Mouse (Mus musculus) lung, postnatal 25 days (tissue): Measurements from ENCODE around the gene Chic1.
A peak's percentile ranks its signal among the peaks of the same experiment; 100 is the strongest.

ENCODE experiments used
- DNase-seq: peaks from one replicate; pipeline ENCODE4 v3.0.0; 2022; ENCODE audit warnings: low spot score

Gene Chic1

DNA sequence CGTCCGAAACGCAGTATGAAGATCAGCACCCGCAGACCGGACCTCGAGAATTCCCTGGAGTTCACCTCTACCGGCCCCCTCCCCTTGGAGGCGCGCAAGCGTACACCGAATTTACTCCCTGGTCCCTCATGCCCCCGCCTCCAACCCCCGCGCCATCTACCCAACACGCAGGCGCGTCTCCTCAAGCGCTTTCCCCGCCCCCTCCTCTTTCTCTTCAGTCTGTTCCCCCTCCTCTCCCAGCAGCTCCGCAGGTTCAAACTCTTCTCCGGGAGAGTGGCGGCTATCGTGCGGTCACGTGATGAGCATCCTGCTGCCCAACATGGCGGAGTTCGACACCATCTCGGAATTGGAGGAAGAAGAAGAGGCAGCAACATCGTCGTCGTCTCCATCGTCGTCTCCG is at the start of gene Chic1:
Gene Chic1 (plus strand): TSS at position 190 of the 400 bp plus-strand sequence.
- DNase-seq: peak; percentile 36

GRCm38 (mm10) chrX:103308262-103308661 is 48.0 kb upstream of the Chic1 start:
- no peak for DNase-seq

DNA sequence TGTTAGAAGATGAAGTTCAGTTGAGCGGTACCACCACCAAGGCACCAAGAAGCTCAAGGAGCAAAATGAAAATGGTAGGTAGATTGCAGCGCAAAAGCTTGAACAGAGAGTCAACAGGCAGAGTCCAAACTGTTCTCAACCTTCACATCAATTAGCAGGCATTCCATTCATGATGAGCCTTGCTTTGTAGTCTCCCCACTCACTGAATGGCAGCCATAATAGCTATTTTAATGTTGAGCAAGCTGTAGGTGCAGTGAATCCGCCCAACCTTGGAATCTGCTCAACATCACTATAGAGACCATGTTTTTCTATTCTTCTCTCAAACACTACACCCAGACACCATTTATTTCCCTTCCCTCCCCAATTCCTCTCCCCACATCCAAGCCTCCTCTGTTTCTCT is 44.6 kb upstream of the Chic1 start:
- no peak for DNase-seq

DNA sequence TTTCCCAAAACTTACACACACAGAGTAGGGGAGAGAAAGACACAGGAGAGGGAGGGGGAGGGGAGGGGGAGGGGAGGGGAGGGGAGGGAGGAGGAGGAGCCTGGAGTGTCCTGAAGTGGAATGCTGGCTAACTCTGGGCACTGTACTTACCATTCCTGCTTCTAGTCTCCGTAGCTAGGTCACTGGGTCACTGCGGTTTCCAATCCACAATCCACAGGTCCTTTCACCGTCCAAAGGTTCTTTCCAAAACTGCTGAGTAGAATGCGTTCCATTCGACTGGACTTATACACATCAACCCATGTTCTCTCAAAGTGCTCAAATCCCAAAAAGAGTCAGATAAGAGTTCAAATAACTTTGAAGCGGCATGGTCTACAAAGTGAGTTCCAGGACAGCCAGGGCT is 42.1 kb upstream of the Chic1 start:
- no peak for DNase-seq

DNA sequence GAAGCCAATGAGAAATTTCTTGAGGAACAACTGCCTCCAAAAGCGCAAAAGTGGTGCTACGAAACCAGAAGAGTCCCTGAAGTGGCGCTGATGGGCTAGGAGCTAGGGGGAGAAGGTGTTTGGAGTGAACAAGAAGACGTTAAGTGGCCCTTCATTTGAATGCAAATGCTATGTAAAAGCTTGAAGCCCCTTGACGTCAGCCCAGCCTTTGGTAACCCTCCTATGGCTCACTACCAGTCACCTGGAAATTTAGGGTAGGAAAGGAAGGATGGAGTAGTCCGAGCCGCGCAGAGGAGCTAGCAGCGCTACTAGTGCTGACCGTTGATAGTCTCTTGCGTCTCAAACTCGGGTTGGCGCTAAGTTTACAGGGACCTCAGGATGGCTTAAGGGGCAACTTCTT is 35.1 kb upstream of the Chic1 start, which contains the start of gene Cdx4:
Gene Cdx4 (plus strand): TSS at position 253 of the 400 bp plus-strand sequence.
- DNase-seq: no peak

GRCm38 (mm10) chrX:103325900-103326299 is 30.4 kb upstream of the Chic1 start:
- DNase-seq: no peak

- DNase-seq: no peak
These were observed 26.9 kb upstream of the Chic1 start for GRCm38 (mm10) chrX:103329386-103329785.

GRCm38 (mm10) chrX:103331125-103331858 is 25.0 kb upstream of the Chic1 start:
- DNase-seq: no peak

DNA sequence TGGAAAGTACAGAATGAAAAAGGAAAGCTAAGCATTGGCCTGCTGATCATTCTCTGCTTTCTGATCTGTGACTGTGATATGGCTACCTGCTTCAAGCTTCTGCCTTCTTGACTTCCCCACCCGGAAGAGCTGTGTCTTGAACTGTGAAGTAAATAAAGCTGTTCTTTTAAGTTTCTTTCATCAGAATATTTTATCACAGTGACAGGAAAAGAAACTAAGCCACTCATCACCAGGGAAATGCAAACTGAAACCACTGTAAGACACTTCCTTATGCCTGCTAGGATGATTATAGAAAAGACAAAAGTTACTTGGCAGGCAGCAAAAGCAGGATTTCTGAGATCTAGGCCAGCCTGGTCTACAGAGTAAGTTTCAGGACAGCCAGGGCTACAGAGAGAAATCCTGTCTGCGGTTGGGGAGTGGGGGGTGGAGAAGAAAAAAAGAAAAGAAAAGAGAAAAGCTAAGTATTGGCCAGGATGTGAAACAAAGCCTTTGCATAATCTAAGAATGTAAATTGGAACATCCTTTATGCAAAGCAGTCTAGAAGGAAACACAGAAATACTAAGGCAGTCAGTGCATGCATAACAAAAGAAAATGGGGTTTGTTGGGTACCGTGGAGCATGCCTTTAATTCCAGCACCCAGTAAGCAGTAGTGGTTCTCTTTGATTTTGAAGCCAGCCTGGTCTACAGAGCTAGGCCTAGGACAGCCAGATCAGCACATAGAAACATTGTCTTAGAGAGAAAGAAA is 14.7 kb upstream of the Chic1 start:
- no peak for DNase-seq

DNA sequence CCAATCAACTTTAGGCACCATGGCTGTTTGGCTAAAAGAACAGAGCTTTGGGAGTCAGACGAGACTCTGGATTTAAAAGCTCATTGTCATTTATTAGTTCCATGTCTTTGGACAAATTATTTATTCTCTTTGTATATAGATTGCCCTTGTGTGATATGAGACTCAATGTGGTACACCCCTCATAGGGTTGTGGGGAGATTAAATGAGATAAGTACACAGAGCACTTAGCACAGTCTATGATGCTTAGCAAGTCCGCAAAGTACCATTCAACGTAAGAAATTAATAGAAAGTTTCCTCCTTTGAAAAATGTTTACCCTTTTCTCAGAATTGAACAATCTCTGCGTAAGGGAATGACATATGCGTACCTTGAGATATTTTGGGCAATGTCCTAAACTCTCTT is 492 bp upstream of the Chic1 start:
- DNase-seq: no peak

- no peak for DNase-seq
These were observed 523 bp downstream of the Chic1 start for GRCm38 (mm10) chrX:103356761-103357236.

- peak; percentile 3 for DNase-seq
These were observed 9.9 kb downstream of the Chic1 start for GRCm38 (mm10) chrX:103366201-103366600.

DNA sequence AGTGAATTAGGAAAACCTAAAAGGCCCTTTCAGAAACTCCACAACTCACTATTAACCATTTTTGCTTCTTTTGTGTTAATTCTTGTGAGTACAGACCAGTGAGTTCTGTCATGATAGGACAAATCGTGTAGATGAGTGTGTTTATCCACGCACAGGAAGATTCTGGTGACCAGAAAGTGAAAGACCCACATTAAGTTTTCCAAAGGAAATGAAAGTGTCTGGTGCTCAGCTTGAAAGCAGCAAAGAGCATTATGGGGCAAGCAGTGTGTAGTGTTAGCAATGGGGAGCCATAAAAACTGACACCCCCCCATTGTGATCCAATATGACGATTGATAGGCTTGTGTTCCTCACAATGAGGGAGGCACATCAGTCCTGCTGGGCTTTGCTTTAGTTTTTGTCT is 12.4 kb downstream of the Chic1 start:
- DNase-seq: no peak

DNA sequence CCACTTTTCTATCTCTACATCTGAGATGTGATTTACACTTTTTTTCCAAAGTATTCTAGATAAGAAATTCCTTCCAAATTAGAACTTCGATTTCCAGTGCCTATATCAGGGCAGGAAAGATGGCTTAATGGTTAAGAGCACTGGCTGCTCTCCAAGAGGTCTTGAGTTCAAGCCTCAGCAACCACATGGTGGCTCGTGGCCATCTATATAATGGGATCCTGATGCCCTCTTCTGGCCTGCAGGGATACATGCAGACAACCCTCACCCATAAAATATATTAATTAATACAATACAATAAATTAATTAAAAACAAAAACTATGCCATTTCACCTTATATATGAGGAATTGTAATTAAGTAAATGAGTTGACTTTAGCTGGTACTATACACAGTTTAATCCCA is 14.9 kb downstream of the Chic1 start:
- peak; percentile 4 for DNase-seq

DNA sequence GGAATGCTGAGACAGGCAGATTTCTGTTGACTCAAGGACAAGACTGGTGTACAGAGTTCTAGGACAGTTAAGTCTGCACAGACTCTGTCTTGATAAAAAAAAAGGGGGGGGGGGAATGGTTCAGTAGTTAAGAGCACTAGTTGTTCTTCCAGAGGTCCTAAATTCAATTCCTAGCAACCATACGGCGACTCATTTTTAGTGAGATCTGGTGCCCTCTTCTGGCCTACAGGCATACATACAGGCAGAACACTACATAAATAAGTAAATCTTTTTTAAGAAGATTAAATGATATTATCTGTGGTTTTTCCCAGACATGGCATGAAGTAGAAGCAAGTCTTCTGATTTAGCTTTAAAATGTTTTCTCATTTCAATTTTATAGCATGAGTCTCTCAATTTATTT is 15.4 kb downstream of the Chic1 start:
- peak; percentile 12 for DNase-seq

GRCm38 (mm10) chrX:103374250-103374649 is 18.0 kb downstream of the Chic1 start:
- no peak for DNase-seq

GRCm38 (mm10) chrX:103384528-103384927 is 28.3 kb downstream of the Chic1 start:
- DNase-seq: no peak

DNA sequence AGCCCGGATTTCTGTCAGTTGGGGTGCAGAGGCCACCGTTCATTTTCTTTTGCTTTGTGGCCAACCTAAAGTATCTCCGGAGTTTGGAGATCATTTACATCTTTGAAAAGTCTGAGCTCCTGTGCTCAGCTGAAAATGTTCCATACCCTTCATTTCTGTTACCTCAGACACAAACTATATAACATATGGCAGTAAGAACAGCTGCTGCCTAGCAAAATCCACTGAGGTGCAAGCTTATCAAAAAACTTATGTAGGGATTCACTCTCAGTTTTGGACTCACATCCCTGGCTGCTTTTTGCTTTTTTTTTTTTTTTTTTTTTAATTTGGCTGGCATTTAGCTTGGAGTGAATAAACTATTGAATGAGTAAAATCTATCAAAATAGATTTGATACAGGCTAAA is 31.9 kb downstream of the Chic1 start:
- DNase-seq: no peak

GRCm38 (mm10) chrX:103393841-103394240 is 37.6 kb downstream of the Chic1 start:
- DNase-seq: no peak

GRCm38 (mm10) chrX:103405021-103405420 is 48.7 kb downstream of the Chic1 start:
- no peak for DNase-seq

GRCm38 (mm10) chrX:103414167-103414566 is 57.9 kb downstream of the Chic1 start, which contains the start of gene Tsx:
Tsx (plus strand) TSS chrX:103414467.
- DNase-seq: no peak

DNA sequence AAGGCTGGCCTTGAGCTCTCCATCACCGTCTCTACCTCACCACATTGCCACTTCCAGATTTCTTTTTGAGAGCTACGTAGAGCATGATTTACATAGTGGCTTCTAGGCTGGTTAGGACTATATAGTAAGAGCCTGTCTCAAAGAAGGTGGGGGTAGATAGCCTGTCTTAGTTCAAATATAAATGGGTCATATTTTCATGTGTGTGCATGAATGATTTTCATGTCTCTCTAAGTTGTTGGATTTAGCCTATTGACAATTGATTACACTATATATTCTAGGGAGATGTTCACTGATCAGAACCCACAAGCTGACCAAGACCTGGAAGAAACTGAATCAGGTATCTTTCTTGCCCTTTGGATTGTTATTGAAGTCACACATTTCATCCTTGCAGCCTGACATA is 65.4 kb downstream of the Chic1 start, which contains the start of gene Gm26992:
Gene Gm26992 (plus strand): TSS at position 301 of the 400 bp plus-strand sequence.
- no peak for DNase-seq

GRCm38 (mm10) chrX:103427677-103428076 is 71.4 kb downstream of the Chic1 start:
- DNase-seq: no peak
